Mouse (Mus musculus) hindbrain, embryonic 10.5 days (tissue): ENCODE measurements at regions not wholly inside any gene's neighbourhood (a gene's known extent, or its start where the extent isn't known, plus 50 kb on each side); places are given as distances from the start of the nearest gene placed in this dataset.

Experiments
- DNase-seq: peaks from one replicate; pipeline ENCODE4 v3.0.0-alpha.2; 2017; ENCODE audit warnings: low spot score
- H3K27ac ChIP-seq: fragments of 300-500 bp; sonication (generic); 2 replicates; pipeline ENCODE4 v1.5.1; 2016; ENCODE audit warnings: mild to moderate bottlenecking, moderate library complexity
- H3K27me3 ChIP-seq: fragments of 300-500 bp; sonication (generic); 2 replicates; pipeline ENCODE4 v1.6.1; 2016; ENCODE audit warnings: mild to moderate bottlenecking; ENCODE audit not compliant: poor library complexity, insufficient read depth, severe bottlenecking
- H3K36me3 ChIP-seq: fragments of 300-500 bp; sonication (generic); 2 replicates; pipeline ENCODE4 v1.6.1; 2016; ENCODE audit warnings: mild to moderate bottlenecking, moderate library complexity
- H3K4me1 ChIP-seq: fragments of 300-500 bp; sonication (generic); replicated peaks from 2 replicates; pipeline ENCODE4 v1.6.1; 2016; ENCODE audit warnings: mild to moderate bottlenecking
- H3K4me3 ChIP-seq: fragments of 300-500 bp; sonication (generic); 2 replicates; pipeline ENCODE4 v1.5.1; 2016; ENCODE audit warnings: mild to moderate bottlenecking, moderate library complexity
- H3K9me3 ChIP-seq: fragments of 300-500 bp; sonication (generic); 2 replicates; pipeline ENCODE4 v1.6.1; 2016; ENCODE audit warnings: mild to moderate bottlenecking, moderate library complexity
- WGBS: fragments of 180-500 bp; shearing (Covaris S2); methylation state at CpG from one replicate; pipeline ENCODE4 v1.1.7; 2016; 5-methylcytosine and 5-hydroxymethylcytosine counted together

GRCm38 (mm10) chr19:59995557-59995956 is 52.1 kb upstream of the Rab11fip2 start:
- Histone ChIP-seq H3K9me3 (0 out of 2 replicates have a peak, but pooled peaks cover 5% of the 10 kb centered on the region), H3K27me3 (no peaks in the 10 kb centered on the region), H3K36me3 (no peaks in the 10 kb centered on the region), H3K4me1 (no peaks in the 10 kb centered on the region), H3K4me3 (no peak overlapping the region), H3K27ac (no peak overlapping the region)
- WGBS, result 88% methylated on average over 1 of the region's 1 CpGs
- DNase-seq, result no peak
